Mouse (Mus musculus): ENCODE measurements around the gene Mnat1. TPM values are rescaled to one million over a fixed set of nuclear protein-coding genes. Genes with fewer than 3 reads are reported as not detected.

Gene Mnat1
- polyA plus RNA-seq, 1 experiment, result 2.2 TPM

GRCm38 (mm10) chr12:73269933-73270332 lies 146.4 kb downstream of the Mnat1 start:
- Histone ChIP-seq H3K4me3 (ENCODE audit: extremely low read depth, insufficient read depth, insufficient read length) (no peak overlapping the region), H3K27ac (ENCODE audit: insufficient read depth, low read length) (no peak overlapping the region), H3K4me1 (ENCODE audit: control insufficient read depth, insufficient read depth, insufficient read length) (no peaks in the 10 kb centered on the region), H3K27me3 (ENCODE audit: control insufficient read depth, insufficient read depth, low read length) (no peaks in the 10 kb centered on the region), H3K36me3 (ENCODE audit: control insufficient read depth, insufficient read depth, low read length) (peaks cover 3% of the 10 kb centered on the region; the same call in 1 of the 2 replicates)
- no peak for DNase-seq (ENCODE audit: low read depth in 1 of 2, low spot score in 2 of 2)
- TF ChIP-seq POLR2A (IDR thresholded peaks at IDR 0.05; ENCODE audit: low read depth, low read length) (no peak), CTCF (IDR thresholded peaks at IDR 0.05; ENCODE audit: extremely low read depth, insufficient read depth, insufficient read length, insufficient replicate concordance) (no peak)
- 95% methylated on average over 4 of the region's 4 CpGs for WGBS

GRCm38 (mm10) chr12:73274921-73275320 lies 151.4 kb downstream of the Mnat1 start:
- Histone ChIP-seq H3K27me3 (ENCODE audit: control insufficient read depth, insufficient read depth, low read length) (no peaks in the 10 kb centered on the region), H3K27ac (ENCODE audit: insufficient read depth, low read length) (no peak overlapping the region), H3K4me3 (ENCODE audit: extremely low read depth, insufficient read depth, insufficient read length) (no peak overlapping the region), H3K4me1 (ENCODE audit: control insufficient read depth, insufficient read depth, insufficient read length) (no peaks in the 10 kb centered on the region), H3K36me3 (ENCODE audit: control insufficient read depth, insufficient read depth, low read length) (peaks cover 8% of the 10 kb centered on the region)
- WGBS, result 89% methylated on average over 3 of the region's 3 CpGs
- TF ChIP-seq POLR2A (IDR thresholded peaks at IDR 0.05; ENCODE audit: low read depth, low read length) (no peak), CTCF (IDR thresholded peaks at IDR 0.05; ENCODE audit: extremely low read depth, insufficient read depth, insufficient read length, insufficient replicate concordance) (no peak)
- DNase-seq (ENCODE audit: low read depth in 1 of 2, low spot score in 2 of 2), result no peak

- under 1% methylated on average over 53 of the region's 53 CpGs for WGBS
- Histone ChIP-seq H3K4me1 (ENCODE audit: control insufficient read depth, insufficient read depth, insufficient read length) (no peaks in the 10 kb centered on the region), H3K4me3 (ENCODE audit: extremely low read depth, insufficient read depth, insufficient read length) (peak within 1 kb of the TSS; percentile 89), H3K27me3 (ENCODE audit: control insufficient read depth, insufficient read depth, low read length) (no peaks in the 10 kb centered on the region), H3K36me3 (ENCODE audit: control insufficient read depth, insufficient read depth, low read length) (peaks cover 2% of the 10 kb centered on the region; the same call in 1 of the 2 replicates), H3K27ac (ENCODE audit: insufficient read depth, low read length) (peak within 1 kb of the TSS; percentile 51)
- no peak for TF ChIP-seq CTCF (IDR thresholded peaks at IDR 0.05; ENCODE audit: extremely low read depth, insufficient read depth, insufficient read length, insufficient replicate concordance)
- TF ChIP-seq POLR2A (IDR thresholded peaks at IDR 0.05; ENCODE audit: low read depth, low read length), result peak; percentile 24
- peak; percentile 82 to 91 for DNase-seq (ENCODE audit: low read depth in 1 of 2, low spot score in 2 of 2)
Observed at GRCm38 (mm10) chr12:73286287-73287092, 163.0 kb downstream of the Mnat1 start, which contains the start of the genes Trmt5 and Slc38a6. Gene Trmt5, minus strand, starts transcription at chr12:73286710. Gene Slc38a6, plus strand, starts transcription at chr12:73286779.

DNA sequence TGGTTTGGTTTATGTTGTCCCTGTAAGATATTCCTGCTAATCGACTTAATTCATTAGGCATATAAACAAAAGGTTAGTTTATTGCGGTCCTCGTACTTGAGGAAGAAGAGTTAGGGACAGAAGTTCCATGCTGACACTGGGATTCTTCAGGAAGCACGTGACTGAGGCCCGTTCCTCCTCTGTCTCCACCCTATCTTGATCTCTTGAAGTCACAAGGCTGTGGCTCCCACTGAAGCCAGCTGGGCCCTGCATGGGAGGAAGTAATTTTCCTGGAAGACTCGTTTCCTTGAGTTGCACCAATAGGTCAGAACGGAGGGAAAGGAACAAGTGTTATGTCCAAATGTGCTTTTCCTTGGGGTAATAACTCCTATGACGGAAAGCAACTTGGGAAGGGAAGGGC lies 164.1 kb downstream of the Mnat1 start:
- TF ChIP-seq POLR2A (IDR thresholded peaks at IDR 0.05; ENCODE audit: low read depth, low read length), result no peak
- no peak for TF ChIP-seq CTCF (IDR thresholded peaks at IDR 0.05; ENCODE audit: extremely low read depth, insufficient read depth, insufficient read length, insufficient replicate concordance)
- 74% methylated on average over 8 of the region's 8 CpGs for WGBS
- Histone ChIP-seq H3K4me3 (ENCODE audit: extremely low read depth, insufficient read depth, insufficient read length) (no peak overlapping the region), H3K36me3 (ENCODE audit: control insufficient read depth, insufficient read depth, low read length) (peaks cover 5% of the 10 kb centered on the region; the same call in 1 of the 2 replicates), H3K4me1 (ENCODE audit: control insufficient read depth, insufficient read depth, insufficient read length) (no peaks in the 10 kb centered on the region), H3K27me3 (ENCODE audit: control insufficient read depth, insufficient read depth, low read length) (no peaks in the 10 kb centered on the region), H3K27ac (ENCODE audit: insufficient read depth, low read length) (no peak overlapping the region)
- DNase-seq (ENCODE audit: low read depth in 1 of 2, low spot score in 2 of 2), result no peak

DNA sequence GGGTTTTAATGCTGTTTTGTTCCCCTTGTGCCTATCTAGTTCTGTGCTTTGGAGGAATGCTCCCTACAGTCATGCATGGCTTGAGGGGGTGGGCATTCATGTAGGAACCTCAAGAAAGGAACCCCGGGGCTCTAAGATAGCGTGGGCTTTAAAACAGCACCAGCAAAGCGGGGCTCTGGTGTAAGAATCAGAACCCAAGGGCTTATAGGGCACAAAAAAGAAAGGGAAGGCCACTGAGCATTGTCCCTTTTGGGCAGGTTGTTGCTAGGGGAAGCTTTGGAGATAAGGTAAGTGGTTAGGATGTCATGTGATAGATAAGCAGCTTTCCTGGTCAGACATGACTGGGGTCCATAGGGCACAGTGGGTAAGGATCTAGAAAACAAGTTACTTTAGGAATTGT lies 165.1 kb downstream of the Mnat1 start:
- WGBS, result 86% methylated on average over 3 of the region's 3 CpGs
- Histone ChIP-seq H3K27me3 (ENCODE audit: control insufficient read depth, insufficient read depth, low read length) (no peaks in the 10 kb centered on the region), H3K36me3 (ENCODE audit: control insufficient read depth, insufficient read depth, low read length) (peaks cover 6% of the 10 kb centered on the region; the same call in 1 of the 2 replicates), H3K27ac (ENCODE audit: insufficient read depth, low read length) (no peak overlapping the region), H3K4me3 (ENCODE audit: extremely low read depth, insufficient read depth, insufficient read length) (no peak overlapping the region), H3K4me1 (ENCODE audit: control insufficient read depth, insufficient read depth, insufficient read length) (no peaks in the 10 kb centered on the region)
- TF ChIP-seq POLR2A (IDR thresholded peaks at IDR 0.05; ENCODE audit: low read depth, low read length), result no peak
- TF ChIP-seq CTCF (IDR thresholded peaks at IDR 0.05; ENCODE audit: extremely low read depth, insufficient read depth, insufficient read length, insufficient replicate concordance), result no peak
- no peak for DNase-seq (ENCODE audit: low read depth in 1 of 2, low spot score in 2 of 2)

- Histone ChIP-seq H3K27ac (ENCODE audit: insufficient read depth, low read length) (no peak overlapping the region), H3K4me3 (ENCODE audit: extremely low read depth, insufficient read depth, insufficient read length) (no peak overlapping the region), H3K27me3 (ENCODE audit: control insufficient read depth, insufficient read depth, low read length) (no peaks in the 10 kb centered on the region), H3K36me3 (ENCODE audit: control insufficient read depth, insufficient read depth, low read length) (peaks cover 6% of the 10 kb centered on the region; the same call in 1 of the 2 replicates), H3K4me1 (ENCODE audit: control insufficient read depth, insufficient read depth, insufficient read length) (no peaks in the 10 kb centered on the region)
- TF ChIP-seq CTCF (IDR thresholded peaks at IDR 0.05; ENCODE audit: extremely low read depth, insufficient read depth, insufficient read length, insufficient replicate concordance) (no peak), POLR2A (IDR thresholded peaks at IDR 0.05; ENCODE audit: low read depth, low read length) (no peak)
- no peak for DNase-seq (ENCODE audit: low read depth in 1 of 2, low spot score in 2 of 2)
Observed at GRCm38 (mm10) chr12:73294884-73295283, 171.4 kb downstream of the Mnat1 start.

Data from spleen, adult 2 months (tissue).